In genomic region chr11:119083724-119084445, GRCm38 (mm10) we compare ENCODE assay signal across 9 mouse cellular contexts. TPM values are rescaled to one million over a fixed set of nuclear protein-coding genes. Genes with fewer than 3 reads are reported as not detected.
DNase-seq lines count a peak whose midpoint lies in the region; ATAC-seq and TF ChIP-seq lines count a peak whose summit lies in the region.
"Had no signal": no experiment of that assay in that cellular context is flagged by ENCODE, and none has a peak within 500 bp of the region (broad histone marks: within the 10 kb centered on the region; RNA-seq: fewer than 3 reads in every experiment).

No protein-coding gene starts in this region.

- H3K4me1 ChIP-seq in embryonic fibroblast, embryonic 13.5 days (ENCODE audit: control insufficient read depth, insufficient read depth, low read length), result peaks cover 12% of the 10 kb centered on the region
- peaks cover 57% of the 10 kb centered on the region for H3K4me1 ChIP-seq in hindbrain, embryonic 14.5 days (replicated peaks; ENCODE audit: control insufficient read depth, insufficient read depth, low read length)

- 0 out of 2 replicates have a peak, but pooled peaks have one; percentile 44 for TF ChIP-seq POLR2A in embryonic fibroblast, embryonic 13.5 days (IDR thresholded peaks at IDR 0.05; ENCODE audit: low read depth, low read length)

- H3K27ac ChIP-seq in gastrocnemius, adult 2 months, result peak overlapping the region; percentile 92
- peak overlapping the region; percentile 67; the same call in 1 of the 2 replicates for H3K27ac ChIP-seq in embryonic fibroblast, embryonic 13.5 days (ENCODE audit: insufficient read depth, low read length)
- peak overlapping the region; percentile 98; the same call in 1 of the 2 replicates for H3K27ac ChIP-seq in hindbrain, embryonic 14.5 days

- WGBS in hindbrain, embryonic 14.5 days, result 3% methylated on average over 28 of the region's 28 CpGs

- peaks cover 52% of the 10 kb centered on the region for H3K27me3 ChIP-seq in hindbrain, embryonic 14.5 days (ENCODE audit: control insufficient read depth, insufficient read depth, low read length)

- H3K9me3 ChIP-seq in hindbrain, embryonic 14.5 days (ENCODE audit: control insufficient read depth, low read length), result no peaks in the 10 kb centered on the region

- DNase-seq in gastrocnemius, adult 2 months, result peak; percentile 57
- no peak for DNase-seq in gastrocnemius, postnatal 14 days
- peak; percentile 87 for DNase-seq in adrenal gland, postnatal 14 days
- DNase-seq in hindbrain, embryonic 14.5 days (ENCODE audit: low spot score), result no peak
- peak; percentile 43 to 54 for DNase-seq in left cerebral cortex, postnatal 36 days (ENCODE audit: low spot score in 2 of 2)
- peak; percentile 42 to 73 for DNase-seq in spleen, postnatal 4 days (ENCODE audit: low spot score in 2 of 2)

- H3K9ac ChIP-seq in hindbrain, embryonic 14.5 days, result peak overlapping the region; percentile 95

- H3K36me3 ChIP-seq in hindbrain, embryonic 14.5 days (replicated peaks; ENCODE audit: control insufficient read depth, insufficient read depth), result peaks cover 26% of the 10 kb centered on the region
- H3K36me3 ChIP-seq: G1E had no signal

- no peak for ATAC-seq in hindbrain, embryonic 14.5 days (ENCODE audit: low FRiP score)
- peak; percentile 12; the same call in 1 of the 2 replicates for ATAC-seq in megakaryocyte, adult 5-6 weeks (ENCODE audit: poor library complexity, severe bottlenecking)

- no peak for TF ChIP-seq CTCF in gastrocnemius, adult 2 months (IDR thresholded peaks at IDR 0.05)
- TF ChIP-seq CTCF in embryonic fibroblast, embryonic 13.5 days (IDR thresholded peaks at IDR 0.05; ENCODE audit: borderline replicate concordance, insufficient read depth, low read length), result 0 out of 2 replicates have a peak, but pooled peaks have one; percentile 2

- peak overlapping the region; percentile 98 for H3K4me2 ChIP-seq in hindbrain, embryonic 14.5 days (replicated peaks)

- peak overlapping the region; percentile 85 for H3K4me3 ChIP-seq in gastrocnemius, adult 2 months
- peak overlapping the region; percentile 64 for H3K4me3 ChIP-seq in embryonic fibroblast, embryonic 13.5 days (ENCODE audit: insufficient read depth, low read length)
- peak overlapping the region; percentile 86 for H3K4me3 ChIP-seq in hindbrain, embryonic 14.5 days (replicated peaks; ENCODE audit: low read length)

- intact Hi-C loops in gastrocnemius, adult 2 months (cut with DNase I), result loop anchor here (2.0 kb wide), 1 partner anchor 33 kb away; no protein-coding TSS in a partner anchor
- intact Hi-C loops in gastrocnemius, postnatal 14 days (cut with DNase I; ENCODE audit: low total_unique reads), result loop anchor here (10.0 kb wide), 2 partner anchors 49 to 101 kb away; no protein-coding TSS in a partner anchor
- intact Hi-C loops in left cerebral cortex, postnatal 36 days (cut with DNase I), result no loop called here

RNA-seq across cellular contexts. Expression of gene Cbx4, which starts 2.1 kb away (rescaled TPM):
- 1 to 10 TPM; 2.1 to 2.2 TPM for total RNA-seq in gastrocnemius, adult 2 months (2021)
- 1 to 10 TPM; 4.7 to 5.9 TPM for total RNA-seq in gastrocnemius, postnatal 14 days (2021)
- total RNA-seq in adrenal gland, postnatal 14 days (2021), result 105 and 156 TPM in 2 replicates
- 11.2 and 11.8 TPM in 2 replicates for polyA plus RNA-seq in embryonic fibroblast, embryonic 13.5 days (2011; ENCODE audit: insufficient read length, low read depth, missing spikeins)
- polyA plus RNA-seq in hindbrain, embryonic 14.5 days (2014; fragmentation: Nextera tagmentation; extraction: Ambion mirVana), result 16.8 and 20.2 TPM in 2 replicates
- total RNA-seq in left cerebral cortex, postnatal 36 days (2021), result 10 to 100 TPM; 60.9 to 68.6 TPM
- total RNA-seq in megakaryocyte, adult 5-6 weeks (2015), result 15.3 and 15.5 TPM in 2 replicates
- 18.0 and 18.4 TPM in 2 replicates for total RNA-seq in megakaryocyte, adult 5-6 weeks (2017)
- total RNA-seq: G1E had no signal

RNA-seq across cellular contexts. Expression of gene Cbx8, which starts 43.1 kb away (rescaled TPM):
- total RNA-seq in gastrocnemius, adult 2 months (2021), result 1 to 10 TPM; 1.5 to 1.6 TPM
- total RNA-seq in gastrocnemius, postnatal 14 days (2021), result 1 to 10 TPM; 2.1 to 2.7 TPM
- total RNA-seq in adrenal gland, postnatal 14 days (2021), result 13.1 and 16.7 TPM in 2 replicates
- polyA plus RNA-seq in embryonic fibroblast, embryonic 13.5 days (2011; ENCODE audit: insufficient read length, low read depth, missing spikeins), result 3.9 and 4.2 TPM in 2 replicates
- polyA plus RNA-seq in hindbrain, embryonic 14.5 days (2014; fragmentation: Nextera tagmentation; extraction: Ambion mirVana), result 8.5 and 9.8 TPM in 2 replicates
- total RNA-seq in left cerebral cortex, postnatal 36 days (2021), result 10 to 100 TPM; 12.3 to 16.0 TPM
- total RNA-seq in megakaryocyte, adult 5-6 weeks (2015), result 3.2 and 5.6 TPM in 2 replicates
- total RNA-seq in megakaryocyte, adult 5-6 weeks (2017), result 3.0 and 3.6 TPM in 2 replicates
- total RNA-seq: G1E had no signal
- polyA plus RNA-seq: G1E had no signal

Comparison
In these comparisons a context has a peak if more than half of its experiments do, and no peak if none do; other contexts are left out.
1. DNase-seq: peak in gastrocnemius, adult 2 months (single experiment), adrenal gland, postnatal 14 days (single experiment), left cerebral cortex, postnatal 36 days (2 of 2) and spleen, postnatal 4 days (2 of 2); none in gastrocnemius, postnatal 14 days (single experiment) and hindbrain, embryonic 14.5 days (single experiment).
2. Peak in every context shown above with its lines, with median percentiles within 50 percentile points of each other: H3K27ac ChIP-seq and H3K4me3 ChIP-seq.